Mouse (Mus musculus): ENCODE measurements around the gene Ccno. TPM values are rescaled to one million over a fixed set of nuclear protein-coding genes. Genes with fewer than 3 reads are reported as not detected.
A peak's percentile ranks its signal among the peaks of the same experiment; 100 is the strongest.

The Ccno gene
- polyA plus RNA-seq, 1 experiment from 2014 or later = 2.2 TPM

GRCm38 (mm10) chr13:112976720-112977119 lies 10.9 kb upstream of the Ccno start:
- ATAC-seq (no peak), DNase-seq (ENCODE audit: low spot score) (no peak)
- H3K9me3 ChIP-seq (replicated peaks; ENCODE audit: control insufficient read depth, low read length) = no peaks in the 10 kb centered on the region
- no peak overlapping the region for H3K9ac ChIP-seq (ENCODE audit: low read length)
- no peaks in the 10 kb centered on the region for H3K36me3 ChIP-seq (ENCODE audit: control insufficient read depth, insufficient read depth, low read length)
- H3K4me1 ChIP-seq (ENCODE audit: control insufficient read depth, insufficient read depth, low read length) = no peaks in the 10 kb centered on the region
- H3K4me2 ChIP-seq (ENCODE audit: low read length) = no peak overlapping the region
- no peak overlapping the region for H3K27ac ChIP-seq (ENCODE audit: low read depth, low read length)
- 48% methylated on average over 10 of the region's 10 CpGs for WGBS
- H3K27me3 ChIP-seq (replicated peaks; ENCODE audit: control insufficient read depth, insufficient read depth, low read length) = peaks cover 3% of the 10 kb centered on the region; the same call in 1 of the 2 replicates
- H3K4me3 ChIP-seq (ENCODE audit: low read depth, low read length) = no peak overlapping the region

- Histone ChIP-seq H3K9me3 (replicated peaks; ENCODE audit: control insufficient read depth, low read length) (no peaks in the 10 kb centered on the region), H3K9ac (ENCODE audit: low read length) (no peak overlapping the region), H3K4me2 (ENCODE audit: low read length) (peak overlapping the region; percentile 98), H3K4me1 (ENCODE audit: control insufficient read depth, insufficient read depth, low read length) (peaks cover 21% of the 10 kb centered on the region), H3K27ac (ENCODE audit: low read depth, low read length) (no peak overlapping the region), H3K27me3 (replicated peaks; ENCODE audit: control insufficient read depth, insufficient read depth, low read length) (peaks cover 52% of the 10 kb centered on the region), H3K4me3 (ENCODE audit: low read depth, low read length) (no peak overlapping the region), H3K36me3 (ENCODE audit: control insufficient read depth, insufficient read depth, low read length) (no peaks in the 10 kb centered on the region)
- WGBS = 3% methylated on average over 18 of the region's 18 CpGs
- DNase-seq (ENCODE audit: low spot score) = peak; percentile 48
- ATAC-seq = peak; percentile 18; the same call in 1 of the 2 replicates
Observed at GRCm38 (mm10) chr13:112985605-112986450, 1.8 kb upstream of the Ccno start.

GRCm38 (mm10) chr13:112986451-112986950 lies 1.1 kb upstream of the Ccno start:
- under 1% methylated on average over 17 of the region's 17 CpGs for WGBS
- ATAC-seq (no peak), DNase-seq (ENCODE audit: low spot score) (no peak)
- Histone ChIP-seq H3K27me3 (replicated peaks; ENCODE audit: control insufficient read depth, insufficient read depth, low read length) (peaks cover 58% of the 10 kb centered on the region), H3K4me1 (ENCODE audit: control insufficient read depth, insufficient read depth, low read length) (peaks cover 21% of the 10 kb centered on the region), H3K9me3 (replicated peaks; ENCODE audit: control insufficient read depth, low read length) (no peaks in the 10 kb centered on the region), H3K4me3 (ENCODE audit: low read depth, low read length) (peak overlapping the region; percentile 49), H3K36me3 (ENCODE audit: control insufficient read depth, insufficient read depth, low read length) (no peaks in the 10 kb centered on the region), H3K4me2 (ENCODE audit: low read length) (peak overlapping the region; percentile 98), H3K9ac (ENCODE audit: low read length) (no peak overlapping the region), H3K27ac (ENCODE audit: low read depth, low read length) (no peak overlapping the region)

- Histone ChIP-seq H3K27me3 (replicated peaks; ENCODE audit: control insufficient read depth, insufficient read depth, low read length) (peaks cover 66% of the 10 kb centered on the region), H3K27ac (ENCODE audit: low read depth, low read length) (no peak overlapping the region), H3K4me2 (ENCODE audit: low read length) (peak overlapping the region; percentile 98), H3K4me1 (ENCODE audit: control insufficient read depth, insufficient read depth, low read length) (peaks cover 21% of the 10 kb centered on the region), H3K36me3 (ENCODE audit: control insufficient read depth, insufficient read depth, low read length) (no peaks in the 10 kb centered on the region), H3K4me3 (ENCODE audit: low read depth, low read length) (peak overlapping the region; percentile 49), H3K9me3 (replicated peaks; ENCODE audit: control insufficient read depth, low read length) (no peaks in the 10 kb centered on the region), H3K9ac (ENCODE audit: low read length) (peak overlapping the region; percentile 64)
- under 1% methylated on average over 39 of the region's 39 CpGs for WGBS
- DNase-seq (ENCODE audit: low spot score) (peak; percentile 53), ATAC-seq (peak; percentile 44)
Observed at GRCm38 (mm10) chr13:112987991-112988390, 389 bp downstream of the Ccno start.

GRCm38 (mm10) chr13:112988866-112989265 lies 1.3 kb downstream of the Ccno start:
- H3K27ac ChIP-seq (ENCODE audit: low read depth, low read length) = no peak overlapping the region
- no peaks in the 10 kb centered on the region for H3K36me3 ChIP-seq (ENCODE audit: control insufficient read depth, insufficient read depth, low read length)
- H3K9me3 ChIP-seq (replicated peaks; ENCODE audit: control insufficient read depth, low read length) = no peaks in the 10 kb centered on the region
- peak overlapping the region; percentile 98 for H3K4me2 ChIP-seq (ENCODE audit: low read length)
- no peak overlapping the region for H3K9ac ChIP-seq (ENCODE audit: low read length)
- peaks cover 74% of the 10 kb centered on the region for H3K27me3 ChIP-seq (replicated peaks; ENCODE audit: control insufficient read depth, insufficient read depth, low read length)
- H3K4me1 ChIP-seq (ENCODE audit: control insufficient read depth, insufficient read depth, low read length) = peaks cover 27% of the 10 kb centered on the region
- under 1% methylated on average over 19 of the region's 19 CpGs for WGBS
- DNase-seq (ENCODE audit: low spot score) = no peak
- H3K4me3 ChIP-seq (ENCODE audit: low read depth, low read length) = peak overlapping the region; percentile 49
- ATAC-seq = no peak

DNA sequence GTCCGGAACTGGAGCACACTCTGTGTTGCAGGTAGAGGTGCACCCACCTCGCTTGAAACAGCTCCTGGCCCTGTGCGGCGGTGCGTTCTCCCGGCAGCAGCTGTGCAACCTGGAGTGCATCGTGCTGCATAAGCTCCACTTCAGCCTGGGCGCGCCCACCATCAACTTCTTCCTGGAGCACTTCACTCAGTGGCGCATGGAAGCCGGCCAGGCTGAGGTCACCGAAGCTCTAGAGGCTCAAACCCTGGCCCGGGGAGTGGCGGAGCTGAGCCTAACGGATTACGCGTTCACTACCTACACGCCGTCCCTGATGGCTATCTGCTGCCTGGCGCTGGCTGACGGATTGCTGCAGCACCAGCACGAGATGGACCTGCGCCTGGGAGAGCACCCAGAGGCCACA lies 1.9 kb downstream of the Ccno start:
- Histone ChIP-seq H3K4me3 (ENCODE audit: low read depth, low read length) (no peak overlapping the region), H3K4me2 (ENCODE audit: low read length) (peak overlapping the region; percentile 20; the same call in 1 of the 2 replicates), H3K27me3 (replicated peaks; ENCODE audit: control insufficient read depth, insufficient read depth, low read length) (peaks cover 78% of the 10 kb centered on the region), H3K27ac (ENCODE audit: low read depth, low read length) (no peak overlapping the region), H3K9me3 (replicated peaks; ENCODE audit: control insufficient read depth, low read length) (no peaks in the 10 kb centered on the region), H3K4me1 (ENCODE audit: control insufficient read depth, insufficient read depth, low read length) (peaks cover 31% of the 10 kb centered on the region), H3K9ac (ENCODE audit: low read length) (peak overlapping the region; percentile 5; the same call in 1 of the 2 replicates), H3K36me3 (ENCODE audit: control insufficient read depth, insufficient read depth, low read length) (no peaks in the 10 kb centered on the region)
- under 1% methylated on average over 23 of the region's 23 CpGs for WGBS
- DNase-seq (ENCODE audit: low spot score) = peak; percentile 23
- ATAC-seq = no peak

GRCm38 (mm10) chr13:112990346-112990745 lies 2.7 kb downstream of the Ccno start:
- ATAC-seq = no peak
- no peaks in the 10 kb centered on the region for H3K9me3 ChIP-seq (replicated peaks; ENCODE audit: control insufficient read depth, low read length)
- H3K9ac ChIP-seq (ENCODE audit: low read length) = no peak overlapping the region
- no peak overlapping the region for H3K4me3 ChIP-seq (ENCODE audit: low read depth, low read length)
- H3K27ac ChIP-seq (ENCODE audit: low read depth, low read length) = no peak overlapping the region
- 12% methylated on average over 4 of the region's 4 CpGs for WGBS
- no peak for DNase-seq (ENCODE audit: low spot score)
- H3K36me3 ChIP-seq (ENCODE audit: control insufficient read depth, insufficient read depth, low read length) = no peaks in the 10 kb centered on the region
- peaks cover 86% of the 10 kb centered on the region for H3K27me3 ChIP-seq (replicated peaks; ENCODE audit: control insufficient read depth, insufficient read depth, low read length)
- H3K4me1 ChIP-seq (ENCODE audit: control insufficient read depth, insufficient read depth, low read length) = peaks cover 31% of the 10 kb centered on the region
- H3K4me2 ChIP-seq (ENCODE audit: low read length) = no peak overlapping the region

GRCm38 (mm10) chr13:112993531-112994152 lies 6.0 kb downstream of the Ccno start, which contains the start of gene Mcidas:
TSS of gene Mcidas (plus strand) at chr13:112993845.
- Histone ChIP-seq H3K9ac (ENCODE audit: low read length) (peak within 1 kb of the TSS; percentile 54), H3K27me3 (replicated peaks; ENCODE audit: control insufficient read depth, insufficient read depth, low read length) (peaks cover 90% of the 10 kb centered on the region)
- DNase-seq (ENCODE audit: low spot score) = peak; percentile 28

More at GRCm38 (mm10) chr13:112993531-112994152, 6.0 kb downstream of the Ccno start, which contains the start of gene Mcidas:
- Histone ChIP-seq H3K4me3 (ENCODE audit: low read depth, low read length) (peak within 1 kb of the TSS; percentile 43), H3K27ac (ENCODE audit: low read depth, low read length) (no peak within 1 kb of the TSS), H3K4me2 (ENCODE audit: low read length) (peak within 1 kb of the TSS; percentile 89), H3K36me3 (ENCODE audit: control insufficient read depth, insufficient read depth, low read length) (no peaks in the 10 kb centered on the region), H3K9me3 (replicated peaks; ENCODE audit: control insufficient read depth, low read length) (no peaks in the 10 kb centered on the region), H3K4me1 (ENCODE audit: control insufficient read depth, insufficient read depth, low read length) (peaks cover 13% of the 10 kb centered on the region)
- ATAC-seq = peak; percentile 57
- WGBS = under 1% methylated on average over 58 of the region's 63 CpGs
